Mouse (Mus musculus) neural tube, embryonic 13.5 days (tissue): ENCODE data around the gene Gm17067. TPM values are rescaled to one million over a fixed set of nuclear protein-coding genes. Genes with fewer than 3 reads are reported as not detected.
A peak's percentile ranks its signal among the peaks of the same experiment; 100 is the strongest.
"Not testable (repeated sequence)": the region's sequence is repeated elsewhere in the genome, so short reads cannot be mapped to it uniquely, and the experiment has no call there.

Experiments used
- ATAC-seq: fragments of 200-750 bp; cut with Nextera tagmentation; 2 replicates; pipeline ENCODE4 v1.8.0; 2017; ENCODE audit warnings: low read depth, mild to moderate bottlenecking, moderate TSS enrichment, moderate library complexity
- H3K27ac ChIP-seq: fragments of 300-500 bp; sonication (generic); replicated peaks from 2 replicates; pipeline ENCODE4 v1.5.1; 2015; ENCODE audit warnings: moderate library complexity, mild to moderate bottlenecking, inconsistent platforms
- H3K27me3 ChIP-seq: fragments of 300-500 bp; sonication (generic); 2 replicates; pipeline ENCODE4 v1.6.1; 2015; ENCODE audit warnings: mild to moderate bottlenecking, inconsistent platforms
- H3K36me3 ChIP-seq: fragments of 300-500 bp; sonication (generic); 2 replicates; pipeline ENCODE4 v1.6.1; 2015; ENCODE audit warnings: mild to moderate bottlenecking, inconsistent platforms
- H3K4me1 ChIP-seq: fragments of 300-500 bp; sonication (generic); replicated peaks from 2 replicates; pipeline ENCODE4 v1.6.1; 2015; ENCODE audit warnings: inconsistent platforms
- H3K4me2 ChIP-seq: fragments of 300-500 bp; sonication (generic); 2 replicates; pipeline ENCODE4 v1.6.1; 2015; ENCODE audit warnings: inconsistent platforms, mild to moderate bottlenecking, moderate library complexity
- H3K4me3 ChIP-seq: fragments of 300-500 bp; sonication (generic); 2 replicates; pipeline ENCODE4 v1.5.1; 2015; ENCODE audit warnings: mild to moderate bottlenecking, inconsistent platforms
- H3K9ac ChIP-seq: fragments of 300-500 bp; sonication (generic); 2 replicates; pipeline ENCODE4 v1.6.1; 2015; ENCODE audit warnings: moderate library complexity, mild to moderate bottlenecking, inconsistent platforms
- H3K9me3 ChIP-seq: fragments of 300-500 bp; sonication (generic); 2 replicates; pipeline ENCODE4 v1.6.1; 2016; ENCODE audit warnings: inconsistent platforms
- WGBS: fragments of 180-500 bp; shearing (Covaris S2); methylation state at CpG from one replicate; pipeline ENCODE4 v1.1.7; 2015; 5-methylcytosine and 5-hydroxymethylcytosine counted together
- polyA plus RNA-seq: library from polyadenylated mRNA; unstranded; fragments of >200 nt; fragmentation: Nextera tagmentation; extraction: Ambion mirVana; gene quantifications from 2 replicates; pipeline ENCODE4 v1.2.1, GENCODE M21; 2015

The Gm17067 gene
- not detected in 2 replicates for polyA plus RNA-seq

GRCm38 (mm10) chr7:42726917-42727316 is at the start of gene Gm17067:
Gene Gm17067 (minus strand): TSS chr7:42727017.
- 87% methylated on average over 4 of the region's 4 CpGs for WGBS
- H3K36me3 ChIP-seq, H3K9ac ChIP-seq, H3K9me3 ChIP-seq, ATAC-seq, H3K4me2 ChIP-seq, H3K4me1 ChIP-seq, H3K27ac ChIP-seq, H3K4me3 ChIP-seq, H3K27me3 ChIP-seq: not testable (repeated sequence)

GRCm38 (mm10) chr7:42749836-42750235 is 23.0 kb upstream of the Gm17067 start:
- no peak overlapping the region for H3K4me3 ChIP-seq
- no peak overlapping the region for H3K4me2 ChIP-seq
- no peaks in the 10 kb centered on the region for H3K36me3 ChIP-seq
- H3K4me1 ChIP-seq: no peaks in the 10 kb centered on the region
- WGBS: 47% methylated on average over 20 of the region's 20 CpGs
- no peak overlapping the region for H3K9ac ChIP-seq
- ATAC-seq: no peak
- no peaks in the 10 kb centered on the region; the same call in 1 of the 2 replicates for H3K9me3 ChIP-seq
- no peaks in the 10 kb centered on the region for H3K27me3 ChIP-seq
- H3K27ac ChIP-seq: no peak overlapping the region

- Histone ChIP-seq H3K4me1 (no peaks in the 10 kb centered on the region), H3K4me2 (no peak overlapping the region), H3K4me3 (no peak overlapping the region), H3K27me3 (no peaks in the 10 kb centered on the region), H3K27ac (no peak overlapping the region), H3K9ac (no peak overlapping the region), H3K36me3 (no peaks in the 10 kb centered on the region), H3K9me3 (peaks cover 6% of the 10 kb centered on the region)
- 88% methylated on average over 10 of the region's 10 CpGs for WGBS
- no peak for ATAC-seq
Observed at GRCm38 (mm10) chr7:42738536-42739210, 11.9 kb upstream of the Gm17067 start.

- 0 out of 2 replicates have a peak, but pooled peaks have one; percentile 23 for ATAC-seq
- not testable (repeated sequence) for H3K36me3 ChIP-seq, H3K9me3 ChIP-seq, H3K27me3 ChIP-seq, H3K4me1 ChIP-seq
- Histone ChIP-seq H3K4me3 (peak overlapping the region; percentile 52), H3K4me2 (peak overlapping the region; percentile 55), H3K9ac (peak overlapping the region; percentile 74), H3K27ac (peak overlapping the region; percentile 83)
- WGBS: 1% methylated on average over 4 of the region's 4 CpGs
Observed at GRCm38 (mm10) chr7:42693251-42693650, 33.6 kb downstream of the Gm17067 start.

- H3K4me2 ChIP-seq: peak within 1 kb of the TSS; percentile 55
- H3K27me3 ChIP-seq, H3K9me3 ChIP-seq, H3K4me1 ChIP-seq, H3K36me3 ChIP-seq: not testable (repeated sequence)
- under 1% methylated on average over 23 of the region's 23 CpGs for WGBS
- peak within 1 kb of the TSS; percentile 74 for H3K9ac ChIP-seq
- peak within 1 kb of the TSS; percentile 83 for H3K27ac ChIP-seq
- H3K4me3 ChIP-seq: peak within 1 kb of the TSS; percentile 52
- ATAC-seq: peak; percentile 99
Observed at GRCm38 (mm10) chr7:42692362-42693158, 34.3 kb downstream of the Gm17067 start, which contains the start of gene Zfp975. Gene Zfp975 (minus strand): TSS chr7:42692742.

- 89% methylated on average over 6 of the region's 6 CpGs for WGBS
- not testable (repeated sequence) for H3K27me3 ChIP-seq, H3K27ac ChIP-seq, H3K4me3 ChIP-seq, H3K4me1 ChIP-seq, H3K36me3 ChIP-seq, H3K4me2 ChIP-seq, ATAC-seq, H3K9ac ChIP-seq
- peaks cover 43% of the 10 kb centered on the region for H3K9me3 ChIP-seq
Observed at GRCm38 (mm10) chr7:42680081-42680480, 46.7 kb downstream of the Gm17067 start.

- not testable (repeated sequence) for H3K4me2 ChIP-seq, H3K9ac ChIP-seq, H3K27me3 ChIP-seq, H3K36me3 ChIP-seq, H3K27ac ChIP-seq, H3K4me3 ChIP-seq, ATAC-seq, H3K4me1 ChIP-seq
- H3K9me3 ChIP-seq: peaks cover 38% of the 10 kb centered on the region
Observed at GRCm38 (mm10) chr7:42679646-42680045, 47.2 kb downstream of the Gm17067 start.

GRCm38 (mm10) chr7:42660140-42660539 is 66.7 kb downstream of the Gm17067 start:
- 70% methylated on average over 5 of the region's 5 CpGs for WGBS
- ATAC-seq: not testable (repeated sequence)

More at GRCm38 (mm10) chr7:42660140-42660539, 66.7 kb downstream of the Gm17067 start:
- H3K27ac ChIP-seq, H3K9ac ChIP-seq, H3K27me3 ChIP-seq, H3K4me1 ChIP-seq, H3K4me3 ChIP-seq, H3K4me2 ChIP-seq: not testable (repeated sequence)
- Histone ChIP-seq H3K36me3 (peaks cover 38% of the 10 kb centered on the region), H3K9me3 (peaks cover 51% of the 10 kb centered on the region)

Other genes starting within 250 kb of the Gm17067 start
- gene Zfp141, start 221.3 kb downstream of the Gm17067 start, polyA plus RNA-seq: 14.2 and 14.5 TPM in 2 replicates
- not detected in 2 replicates for gene Gm21028, start 148.4 kb downstream of the Gm17067 start, polyA plus RNA-seq
- gene Zfp977, start 134.5 kb downstream of the Gm17067 start, polyA plus RNA-seq: 1.7 and 2.3 TPM in 2 replicates
- gene Zfp976, start 84.4 kb downstream of the Gm17067 start, polyA plus RNA-seq: 2.1 and 2.6 TPM in 2 replicates
- gene Zfp975, start 34.3 kb downstream of the Gm17067 start, polyA plus RNA-seq: 6.0 and 7.5 TPM in 2 replicates
- gene Vmn2r62, start 66.5 kb upstream of the Gm17067 start, polyA plus RNA-seq: not detected in 2 replicates
- not detected in 2 replicates for gene Gm2381, start 140.2 kb upstream of the Gm17067 start, polyA plus RNA-seq
- not detected in 2 replicates for gene Vmn2r63, start 206.8 kb upstream of the Gm17067 start, polyA plus RNA-seq